Mouse (Mus musculus) intestine, embryonic 16.5 days (tissue): Measurements from ENCODE around the gene Fam222b. TPM values are rescaled to one million over a fixed set of nuclear protein-coding genes. Genes with fewer than 3 reads are reported as not detected.

Experiments used
- ATAC-seq: fragments of 200-750 bp; cut with Nextera tagmentation; 2 replicates; pipeline ENCODE4 v1.8.0; 2017; ENCODE audit warnings: moderate TSS enrichment, moderate library complexity
- H3K27ac ChIP-seq: fragments of 300-500 bp; sonication (generic); 2 replicates; pipeline ENCODE4 v1.5.1; 2014; ENCODE audit warnings: mild to moderate bottlenecking, low read length
- H3K27me3 ChIP-seq: fragments of 300-500 bp; sonication (generic); replicated peaks from 2 replicates; pipeline ENCODE4 v1.6.1; 2014; ENCODE audit warnings: low read length, control low read depth, mixed read lengths; ENCODE audit not compliant: control insufficient read depth, insufficient read depth
- H3K36me3 ChIP-seq: fragments of 300-500 bp; sonication (generic); 2 replicates; pipeline ENCODE4 v1.6.1; 2014; ENCODE audit warnings: low read length, control low read depth; ENCODE audit not compliant: control insufficient read depth, insufficient read depth
- H3K4me1 ChIP-seq: fragments of 300-500 bp; sonication (generic); 2 replicates; pipeline ENCODE4 v1.6.1; 2014; ENCODE audit warnings: low read length, control low read depth, mixed read lengths; ENCODE audit not compliant: control insufficient read depth, insufficient read depth
- H3K4me2 ChIP-seq: fragments of 300-500 bp; sonication (generic); 2 replicates; pipeline ENCODE4 v1.6.1; 2014; ENCODE audit warnings: low read depth, low read length, control low read depth
- H3K4me3 ChIP-seq: fragments of 300-500 bp; sonication (generic); 2 replicates; pipeline ENCODE4 v1.5.1; 2014; ENCODE audit warnings: mild to moderate bottlenecking, low read length
- H3K9ac ChIP-seq: fragments of 300-500 bp; sonication (generic); 2 replicates; pipeline ENCODE4 v1.6.1; 2014; ENCODE audit warnings: low read depth, low read length
- H3K9me3 ChIP-seq: fragments of 300-500 bp; sonication (generic); 2 replicates; pipeline ENCODE4 v1.6.1; 2016; ENCODE audit warnings: low read length, control low read depth; ENCODE audit not compliant: control insufficient read depth
- WGBS: fragments of 180-500 bp; shearing (Covaris S2); extraction: QIAGEN DNeasy Blood & Tissue Kit; methylation state at CpG from one replicate; pipeline ENCODE4 v1.1.7; 2014; 5-methylcytosine and 5-hydroxymethylcytosine counted together
- polyA plus RNA-seq: library from polyadenylated mRNA; unstranded; fragments of >200 nt; fragmentation: Nextera tagmentation; extraction: Ambion mirVana; gene quantifications from 2 replicates; pipeline ENCODE4 v1.2.1, GENCODE M21; 2015

Gene Fam222b
- polyA plus RNA-seq, 1 experiment from 2014 or later = 14.2 TPM

GRCm38 (mm10) chr11:78083595-78083994, 10.9 kb upstream of the Fam222b start:
- 70% methylated on average over 1 of the region's 1 CpGs for WGBS

GRCm38 (mm10) chr11:78086925-78087479, 7.5 kb upstream of the Fam222b start:
- no peak overlapping the region for H3K4me2 ChIP-seq
- 75% methylated on average over 4 of the region's 4 CpGs for WGBS
- no peaks in the 10 kb centered on the region for H3K9me3 ChIP-seq
- H3K27ac ChIP-seq = no peak overlapping the region
- H3K27me3 ChIP-seq = no peaks in the 10 kb centered on the region
- H3K36me3 ChIP-seq = no peaks in the 10 kb centered on the region
- H3K9ac ChIP-seq = no peak overlapping the region
- H3K4me3 ChIP-seq = no peak overlapping the region
- no peaks in the 10 kb centered on the region for H3K4me1 ChIP-seq
- ATAC-seq = no peak

More at GRCm38 (mm10) chr11:78083595-78083994, 10.9 kb upstream of the Fam222b start:
- Histone ChIP-seq H3K9ac (no peak overlapping the region), H3K36me3 (no peaks in the 10 kb centered on the region), H3K9me3 (no peaks in the 10 kb centered on the region), H3K4me3 (no peak overlapping the region), H3K27ac (no peak overlapping the region), H3K4me2 (no peak overlapping the region), H3K27me3 (no peaks in the 10 kb centered on the region), H3K4me1 (peaks cover 7% of the 10 kb centered on the region)
- no peak for ATAC-seq

- H3K27me3 ChIP-seq = no peaks in the 10 kb centered on the region
- no peak overlapping the region for H3K9ac ChIP-seq
- 71% methylated on average over 5 of the region's 5 CpGs for WGBS
- H3K27ac ChIP-seq = no peak overlapping the region
- no peak overlapping the region for H3K4me3 ChIP-seq
- no peak overlapping the region for H3K4me2 ChIP-seq
- H3K4me1 ChIP-seq = no peaks in the 10 kb centered on the region
- no peaks in the 10 kb centered on the region for H3K9me3 ChIP-seq
- no peak for ATAC-seq
- no peaks in the 10 kb centered on the region for H3K36me3 ChIP-seq
These were observed 6.6 kb upstream of the Fam222b start for GRCm38 (mm10) chr11:78087756-78088281.

GRCm38 (mm10) chr11:78094137-78094503, 340 bp upstream of the Fam222b start:
- peak; percentile 9; the same call in 1 of the 2 replicates for ATAC-seq
- Histone ChIP-seq H3K9me3 (no peaks in the 10 kb centered on the region), H3K27me3 (no peaks in the 10 kb centered on the region), H3K27ac (peak overlapping the region; percentile 44), H3K4me3 (peak overlapping the region; percentile 71), H3K4me1 (peaks cover 17% of the 10 kb centered on the region), H3K36me3 (no peaks in the 10 kb centered on the region), H3K4me2 (peak overlapping the region; percentile 76), H3K9ac (peak overlapping the region; percentile 76)
- 48% methylated on average over 11 of the region's 11 CpGs for WGBS

GRCm38 (mm10) chr11:78095144-78095516, 670 bp downstream of the Fam222b start:
- Histone ChIP-seq H3K4me2 (peak overlapping the region; percentile 76), H3K9me3 (no peaks in the 10 kb centered on the region), H3K27ac (no peak overlapping the region; the same call in 1 of the 2 replicates), H3K4me3 (peak overlapping the region; percentile 71), H3K36me3 (no peaks in the 10 kb centered on the region), H3K27me3 (no peaks in the 10 kb centered on the region), H3K9ac (peak overlapping the region; percentile 76), H3K4me1 (peaks cover 17% of the 10 kb centered on the region)
- no peak; the same call in 1 of the 2 replicates for ATAC-seq
- 28% methylated on average over 5 of the region's 5 CpGs for WGBS

- H3K9ac ChIP-seq = peak overlapping the region; percentile 33; the same call in 1 of the 2 replicates
- peaks cover 17% of the 10 kb centered on the region for H3K4me1 ChIP-seq
- 47% methylated on average over 3 of the region's 3 CpGs for WGBS
- 0 out of 2 replicates have a peak overlapping the region, but pooled peaks have one; percentile 23 for H3K27ac ChIP-seq
- H3K4me3 ChIP-seq = 0 out of 2 replicates have a peak overlapping the region, but pooled peaks have one; percentile 3
- H3K36me3 ChIP-seq = no peaks in the 10 kb centered on the region
- peak overlapping the region; percentile 19 for H3K4me2 ChIP-seq
- H3K27me3 ChIP-seq = no peaks in the 10 kb centered on the region
- no peak for ATAC-seq
- no peaks in the 10 kb centered on the region for H3K9me3 ChIP-seq
These were observed 2.6 kb downstream of the Fam222b start for GRCm38 (mm10) chr11:78097077-78097476.

- H3K4me3 ChIP-seq = no peak overlapping the region
- H3K27me3 ChIP-seq = no peaks in the 10 kb centered on the region
- H3K4me2 ChIP-seq = no peak overlapping the region
- H3K9me3 ChIP-seq = no peaks in the 10 kb centered on the region
- no peak overlapping the region for H3K27ac ChIP-seq
- H3K4me1 ChIP-seq = peaks cover 13% of the 10 kb centered on the region
- ATAC-seq = no peak
- no peaks in the 10 kb centered on the region for H3K36me3 ChIP-seq
- 82% methylated on average over 11 of the region's 11 CpGs for WGBS
- no peak overlapping the region for H3K9ac ChIP-seq
These were observed 6.3 kb downstream of the Fam222b start for GRCm38 (mm10) chr11:78100746-78101145.

GRCm38 (mm10) chr11:78102142-78102541, 7.7 kb downstream of the Fam222b start:
- no peaks in the 10 kb centered on the region for H3K9me3 ChIP-seq
- no peak overlapping the region for H3K4me2 ChIP-seq
- no peak for ATAC-seq
- H3K36me3 ChIP-seq = no peaks in the 10 kb centered on the region
- peaks cover 3% of the 10 kb centered on the region for H3K4me1 ChIP-seq
- no peaks in the 10 kb centered on the region for H3K27me3 ChIP-seq
- no peak overlapping the region for H3K9ac ChIP-seq
- H3K4me3 ChIP-seq = no peak overlapping the region
- WGBS = 84% methylated on average over 5 of the region's 5 CpGs
- H3K27ac ChIP-seq = no peak overlapping the region

- no peaks in the 10 kb centered on the region for H3K27me3 ChIP-seq
- H3K9ac ChIP-seq = no peak overlapping the region
- no peak overlapping the region for H3K4me2 ChIP-seq
- no peak overlapping the region for H3K27ac ChIP-seq
- H3K4me1 ChIP-seq = no peaks in the 10 kb centered on the region; the same call in 1 of the 2 replicates
- H3K36me3 ChIP-seq = peaks cover 3% of the 10 kb centered on the region; the same call in 1 of the 2 replicates
- H3K9me3 ChIP-seq = no peaks in the 10 kb centered on the region
- WGBS = 58% methylated on average over 5 of the region's 5 CpGs
- no peak overlapping the region for H3K4me3 ChIP-seq
- ATAC-seq = peak; percentile 71
These were observed 8.7 kb downstream of the Fam222b start for GRCm38 (mm10) chr11:78102958-78103747.
